Mouse (Mus musculus): ENCODE results near the gene Tmem18.

GRCm38 (mm10) chr12:30604012-30604411 lies 19.8 kb downstream of the Tmem18 start:
- TF ChIP-seq CTCF (IDR thresholded peaks at IDR 0.05; ENCODE audit: borderline replicate concordance, extremely low read depth, insufficient read depth, insufficient read length) = no peak
- no peak for TF ChIP-seq POLR2A (IDR thresholded peaks at IDR 0.05; ENCODE audit: borderline replicate concordance, extremely low read depth, insufficient read depth, insufficient read length, poor library complexity, severe bottlenecking)
